Mouse (Mus musculus): ENCODE results near the gene Trp53i13. TPM values are rescaled to one million over a fixed set of nuclear protein-coding genes. Genes with fewer than 3 reads are reported as not detected.

Gene Trp53i13
- total RNA-seq, 2 experiments from 2014 or later, result 3.6 to 3.7 TPM

- DNase-seq, result peak; percentile 34
Observed at GRCm38 (mm10) chr11:77492311-77492871, 23.4 kb downstream of the Trp53i13 start.

DNA sequence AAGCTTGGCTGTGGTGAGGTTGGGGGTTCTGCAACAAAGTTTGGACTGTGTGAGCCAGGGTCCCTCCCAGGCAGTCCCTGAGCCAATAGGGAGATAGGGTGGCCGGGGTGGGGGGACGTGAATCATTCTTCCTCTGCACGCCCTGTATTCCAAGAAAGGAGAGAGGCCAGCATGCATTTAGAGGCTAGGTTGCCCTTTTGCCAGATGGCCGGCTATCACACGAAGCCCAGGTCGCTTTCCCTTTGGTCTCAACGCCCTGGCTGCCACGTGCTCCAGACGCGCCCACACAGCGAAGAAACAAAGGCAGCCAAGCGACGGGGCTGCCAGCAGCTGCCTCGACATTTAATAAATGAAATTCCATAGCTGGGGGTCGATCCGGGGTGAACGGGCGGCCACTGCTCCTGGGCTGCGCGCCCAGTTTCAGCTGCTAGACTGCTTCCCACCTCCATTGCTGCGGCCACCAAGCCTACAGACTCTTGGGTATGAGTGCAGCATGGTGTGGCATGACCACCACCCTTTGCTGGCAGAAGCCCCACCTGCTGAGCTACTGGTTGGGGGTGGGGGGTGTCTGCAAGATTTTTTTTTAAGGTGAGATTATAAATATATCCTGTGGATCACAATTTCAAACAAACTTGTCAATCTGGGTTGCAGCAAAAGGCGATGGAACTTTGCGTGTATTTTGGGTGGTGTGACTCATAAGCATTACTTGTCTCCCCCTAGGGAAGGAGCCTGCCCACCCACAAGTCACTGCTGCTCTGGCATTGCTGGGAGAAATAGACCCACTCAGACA is 24.1 kb downstream of the Trp53i13 start:
- DNase-seq, result peak; percentile 75

DNA sequence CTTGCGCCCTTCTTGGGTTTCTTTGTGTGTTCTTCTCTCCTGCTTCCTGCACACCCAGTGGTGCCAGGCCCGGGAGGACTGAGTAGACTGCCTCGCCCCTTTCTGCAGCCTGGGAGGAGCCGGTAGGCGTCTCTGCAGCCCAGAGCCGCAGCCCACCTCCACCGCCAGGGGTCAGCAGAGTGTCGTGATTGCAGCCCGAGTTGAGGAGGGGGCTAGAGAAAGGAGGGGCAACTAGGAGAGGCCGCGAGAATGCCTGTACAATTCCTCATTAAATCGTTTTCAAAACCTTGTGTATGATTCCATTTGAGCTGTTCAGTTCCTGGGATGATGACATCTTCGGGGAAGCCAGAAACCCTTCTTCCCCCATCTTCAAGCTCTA is 24.7 kb downstream of the Trp53i13 start:
- peak; percentile 85 for DNase-seq

DNA sequence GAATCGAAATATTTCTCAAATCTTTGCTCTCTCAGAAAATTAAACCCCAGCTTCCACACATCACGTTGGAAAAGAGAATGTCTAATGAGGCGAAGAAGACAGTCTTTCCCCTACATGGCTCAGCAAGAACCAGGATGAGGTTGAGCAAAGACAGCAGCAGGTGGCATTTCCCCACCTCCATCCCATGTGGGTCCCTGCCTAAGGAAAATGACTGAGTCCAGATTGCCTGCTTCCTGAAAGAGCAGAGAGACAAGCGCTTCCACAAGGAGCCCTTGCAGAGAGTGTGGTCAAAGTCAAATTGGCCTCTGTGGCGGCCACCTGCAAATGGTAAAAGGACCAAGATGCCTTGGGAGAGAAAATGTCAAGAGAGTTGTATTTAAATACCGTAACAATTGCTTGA is 25.3 kb downstream of the Trp53i13 start:
- peak; percentile 6 for DNase-seq

DNA sequence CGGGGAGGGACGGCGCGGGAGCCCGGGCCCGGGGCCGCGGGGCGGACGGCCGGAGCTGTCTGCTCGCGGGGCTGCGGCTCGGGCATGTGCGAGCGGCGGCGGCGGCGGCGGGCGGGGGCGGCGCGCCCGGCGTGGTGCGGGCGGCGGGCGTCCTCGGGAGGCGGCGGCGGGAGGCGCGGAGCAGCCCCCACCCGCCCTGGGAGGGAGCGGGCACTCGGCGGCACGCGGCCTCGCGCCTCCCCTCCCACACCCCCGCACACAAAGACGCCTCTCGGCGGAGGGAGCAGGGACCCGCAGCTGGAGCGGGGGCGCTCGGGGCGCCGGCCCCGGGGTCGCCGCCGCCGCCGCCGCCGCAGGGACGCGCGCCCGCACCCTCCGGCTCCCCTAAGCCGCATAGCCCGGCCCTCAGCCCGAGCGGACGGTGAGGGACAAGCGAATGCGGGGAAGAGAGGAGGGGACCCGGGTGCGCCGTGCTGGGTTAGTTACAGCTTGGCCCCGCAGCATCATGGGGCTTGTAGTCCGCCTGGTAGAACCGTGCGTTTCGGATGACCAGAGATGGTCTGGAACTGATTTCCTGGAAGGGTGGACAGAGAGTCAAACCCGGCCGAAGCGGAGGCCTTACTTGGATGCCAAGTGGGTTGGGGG is 26.1 kb downstream of the Trp53i13 start, which contains the start of gene Ankrd13b:
Gene Ankrd13b, minus strand, starts transcription at position 88 of the 645 bp plus-strand sequence.
- DNase-seq, result peak; percentile 70

DNA sequence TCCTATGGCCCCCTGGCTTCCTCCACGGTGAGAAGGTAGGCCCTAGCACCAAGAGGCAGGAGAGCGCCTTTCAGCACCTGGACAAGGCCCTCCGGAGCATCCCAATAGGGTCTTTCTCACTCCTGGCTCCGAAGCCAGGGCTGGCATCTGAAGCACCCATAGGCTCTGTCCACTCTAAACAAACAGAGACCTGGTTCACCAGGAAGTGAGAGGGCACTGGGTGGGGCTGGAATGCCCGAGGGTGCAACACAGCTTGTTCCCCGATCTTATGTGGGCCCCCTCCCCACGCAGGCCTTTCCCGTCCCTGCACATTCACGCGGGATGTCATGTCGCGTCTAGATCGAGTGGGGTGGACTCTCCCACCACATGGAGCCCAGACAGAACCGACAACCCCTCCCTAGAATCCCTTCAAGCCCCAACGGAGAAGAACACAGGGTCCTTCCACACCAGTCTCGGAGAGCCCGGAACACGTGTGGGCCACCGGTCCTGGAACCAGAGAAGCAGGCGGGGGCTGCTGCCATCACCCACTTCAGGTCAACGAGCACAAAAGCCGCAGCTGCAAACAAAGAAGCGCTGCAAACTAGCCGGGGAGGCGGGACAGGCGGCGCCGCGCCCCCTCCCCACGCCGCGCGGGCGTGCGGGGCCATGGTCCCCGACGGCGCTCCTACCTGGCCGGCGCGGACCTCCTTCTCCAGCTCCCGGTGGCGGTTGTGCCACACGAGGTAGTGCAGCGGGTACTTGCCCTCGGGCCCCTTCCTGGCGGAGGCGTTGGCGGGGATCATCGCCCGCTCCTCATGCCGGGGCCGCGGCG is 26.8 kb downstream of the Trp53i13 start:
- peak; percentile 16 for DNase-seq

DNA sequence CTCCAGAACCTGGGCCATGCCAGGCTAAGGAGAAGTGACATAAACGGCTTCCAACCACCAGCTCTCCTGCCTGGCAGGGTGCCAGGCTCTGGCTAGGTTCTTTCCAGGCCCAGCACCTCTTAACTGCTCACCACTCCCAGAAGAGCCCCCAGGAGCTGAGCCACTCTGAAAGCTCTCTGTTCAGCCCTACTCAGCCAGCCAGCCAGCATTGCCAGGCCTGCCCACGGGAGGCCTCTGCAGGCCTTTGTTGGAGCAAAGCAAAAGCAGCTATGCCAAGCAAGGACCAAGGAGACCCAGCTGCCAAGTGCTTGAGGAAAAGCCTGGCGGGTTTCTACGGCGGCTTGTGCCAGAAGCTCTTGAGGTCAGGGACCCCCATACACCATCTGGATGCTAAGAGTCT is 29.0 kb downstream of the Trp53i13 start:
- DNase-seq, result peak; percentile 7

DNA sequence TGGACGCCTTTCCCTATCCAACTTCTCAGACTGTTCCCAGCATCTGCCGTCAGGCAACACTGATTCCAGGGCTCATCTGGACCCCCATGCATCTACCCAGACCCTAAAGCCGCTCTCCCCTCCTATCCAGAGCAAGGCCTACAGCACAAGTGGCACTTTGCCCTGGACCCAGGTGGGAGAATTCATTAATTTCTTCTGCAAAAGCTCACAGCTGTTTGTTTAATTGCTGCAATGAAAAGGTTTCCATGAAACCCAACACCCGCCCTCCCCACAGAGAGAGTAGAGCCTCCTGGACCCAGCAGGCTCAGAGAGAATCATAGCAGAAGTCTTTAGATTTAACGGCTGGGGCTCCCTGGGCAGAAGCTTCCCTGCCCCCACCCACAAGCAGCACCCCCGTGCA is 30.6 kb downstream of the Trp53i13 start:
- DNase-seq, result no peak

- no peak for DNase-seq
Observed at GRCm38 (mm10) chr11:77483510-77484255, 32.1 kb downstream of the Trp53i13 start.

- DNase-seq, result no peak
Observed at GRCm38 (mm10) chr11:77483043-77483442, 32.7 kb downstream of the Trp53i13 start.

GRCm38 (mm10) chr11:77476895-77477294 is 38.9 kb downstream of the Trp53i13 start:
- no peak for DNase-seq

- DNase-seq, result no peak
Observed at GRCm38 (mm10) chr11:77476216-77476615, 39.6 kb downstream of the Trp53i13 start.

DNA sequence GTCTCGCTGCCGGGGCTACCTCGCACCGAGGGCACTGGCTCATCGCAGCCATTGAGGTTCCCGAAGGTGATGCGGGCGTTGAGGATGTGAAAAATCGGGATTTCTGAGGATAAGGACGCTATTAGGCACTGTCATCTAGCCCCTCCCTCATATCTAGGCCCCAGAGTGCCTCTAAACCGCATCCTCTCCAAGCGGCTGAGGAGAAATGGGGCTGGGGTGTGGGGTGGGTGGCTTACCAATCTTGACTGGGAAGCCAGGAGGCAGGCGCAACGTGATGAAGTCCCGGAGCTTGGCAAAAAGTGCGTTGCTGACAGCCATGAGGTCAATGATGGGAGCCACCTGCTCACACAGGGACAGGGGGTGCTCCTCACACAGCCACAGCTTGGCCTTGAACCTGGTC is 43.0 kb downstream of the Trp53i13 start:
- no peak for DNase-seq

DNA sequence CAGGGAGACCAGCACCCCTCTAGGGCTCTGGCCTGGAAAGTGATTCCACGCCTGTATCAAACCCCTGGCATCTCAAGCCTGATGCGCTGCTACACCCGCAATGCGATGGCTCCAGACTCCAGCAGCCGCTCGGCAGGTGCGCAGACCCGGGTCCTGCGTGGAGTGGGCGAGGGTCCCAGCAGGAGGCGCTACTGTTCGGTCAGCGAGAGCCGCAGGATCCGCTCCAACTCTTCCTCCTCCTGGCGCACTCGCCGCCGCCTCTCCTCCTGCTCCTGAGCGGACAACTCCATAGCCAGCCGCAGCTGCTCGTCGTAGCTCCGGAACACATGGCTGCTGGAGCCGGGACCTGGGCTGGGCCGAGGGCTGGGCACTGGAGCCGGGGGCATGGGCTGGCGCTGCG is 44.4 kb downstream of the Trp53i13 start:
- DNase-seq, result no peak

GRCm38 (mm10) chr11:77468397-77468796 is 47.4 kb downstream of the Trp53i13 start:
- DNase-seq, result no peak

DNA sequence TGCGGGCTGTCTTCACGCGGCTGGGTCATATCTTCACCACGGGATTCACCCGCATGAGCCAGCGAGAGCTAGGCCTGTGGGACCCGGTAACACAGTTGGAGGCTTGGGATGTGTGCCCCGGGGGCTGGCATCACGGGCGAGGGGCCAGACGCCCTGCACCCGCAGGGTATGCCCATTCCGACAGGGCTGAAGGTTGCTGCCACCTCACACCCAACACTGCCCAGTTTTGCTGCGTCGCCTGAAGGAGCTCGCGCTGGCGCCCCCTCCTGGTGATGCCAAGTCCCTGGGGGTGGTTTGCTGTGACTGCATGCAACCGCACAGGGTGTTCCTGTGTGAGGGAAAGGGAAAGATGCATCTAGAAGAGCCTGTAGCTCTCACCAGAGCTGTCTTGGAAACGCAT is 48.0 kb downstream of the Trp53i13 start:
- peak; percentile 60 for DNase-seq

DNA sequence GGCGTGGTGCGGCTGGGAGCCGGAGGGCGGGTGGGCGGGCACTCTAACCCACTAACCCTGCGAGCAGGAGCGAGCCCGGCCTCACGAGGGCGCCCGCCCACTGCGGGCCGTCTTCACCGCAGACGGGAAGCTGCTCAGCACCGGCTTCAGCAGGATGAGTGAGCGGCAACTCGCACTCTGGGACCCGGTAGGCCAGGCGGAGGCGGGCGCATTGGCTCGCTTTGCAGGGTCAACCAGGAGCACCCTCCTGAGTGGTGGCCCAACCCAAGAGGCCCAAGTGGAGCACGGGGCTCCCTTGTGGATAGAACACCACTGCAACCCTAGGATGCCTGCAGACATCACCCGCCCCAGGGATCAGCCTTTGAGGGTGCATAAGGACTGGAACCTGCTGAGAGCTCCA is 48.6 kb downstream of the Trp53i13 start:
- DNase-seq, result peak; percentile 73

GRCm38 (mm10) chr11:77466544-77466943 is 49.2 kb downstream of the Trp53i13 start:
- DNase-seq, result no peak

GRCm38 (mm10) chr11:77465111-77465510 is 50.7 kb downstream of the Trp53i13 start:
- DNase-seq, result no peak

DNA sequence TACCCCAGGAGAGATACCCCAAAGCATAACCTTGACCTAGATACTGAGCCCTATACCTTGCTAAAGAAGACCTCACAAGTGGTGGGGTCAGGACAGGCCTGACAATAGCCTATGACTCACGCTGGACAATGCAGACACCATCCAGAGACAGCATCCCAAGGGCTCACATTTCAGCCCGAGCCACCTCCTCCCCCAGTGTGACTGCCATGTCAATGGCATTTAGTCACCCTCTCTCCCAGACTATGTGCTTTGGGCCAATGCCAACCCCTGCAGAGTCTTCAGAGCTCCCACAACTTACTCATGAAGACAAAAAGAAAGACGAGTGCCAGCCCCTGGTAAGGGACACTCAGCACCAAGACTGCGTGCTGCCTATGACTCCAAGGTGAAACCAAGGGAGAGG is 51.1 kb downstream of the Trp53i13 start:
- no peak for DNase-seq

- DNase-seq, result no peak
Observed at GRCm38 (mm10) chr11:77463786-77464185, 52.0 kb downstream of the Trp53i13 start.

GRCm38 (mm10) chr11:77463101-77463445 is 52.7 kb downstream of the Trp53i13 start:
- no peak for DNase-seq
